Mouse (Mus musculus) ES-E14 (cell line): Measurements from ENCODE around the gene Sstr2.

Experiments used
- CHD2 ChIP-seq: IDR thresholded peaks from 2 replicates; pipeline ENCODE4 v1.6.1; 2014; ENCODE audit warnings: mild to moderate bottlenecking, low read depth, low read length, inconsistent platforms
- MAFK ChIP-seq: IDR thresholded peaks from 2 replicates; pipeline ENCODE4 v1.6.1; 2014; ENCODE audit warnings: mild to moderate bottlenecking, low read depth, low read length, inconsistent platforms; ENCODE audit not compliant: insufficient read depth
- ZC3H11A ChIP-seq: IDR thresholded peaks from 2 replicates; pipeline ENCODE4 v1.6.1; 2012; ENCODE audit warnings: low read depth, mild to moderate bottlenecking, inconsistent platforms, low read length, borderline replicate concordance
- ZNF384 ChIP-seq: IDR thresholded peaks from 2 replicates; pipeline ENCODE4 v1.6.1; 2012; ENCODE audit warnings: low read depth, low read length, inconsistent platforms

DNA sequence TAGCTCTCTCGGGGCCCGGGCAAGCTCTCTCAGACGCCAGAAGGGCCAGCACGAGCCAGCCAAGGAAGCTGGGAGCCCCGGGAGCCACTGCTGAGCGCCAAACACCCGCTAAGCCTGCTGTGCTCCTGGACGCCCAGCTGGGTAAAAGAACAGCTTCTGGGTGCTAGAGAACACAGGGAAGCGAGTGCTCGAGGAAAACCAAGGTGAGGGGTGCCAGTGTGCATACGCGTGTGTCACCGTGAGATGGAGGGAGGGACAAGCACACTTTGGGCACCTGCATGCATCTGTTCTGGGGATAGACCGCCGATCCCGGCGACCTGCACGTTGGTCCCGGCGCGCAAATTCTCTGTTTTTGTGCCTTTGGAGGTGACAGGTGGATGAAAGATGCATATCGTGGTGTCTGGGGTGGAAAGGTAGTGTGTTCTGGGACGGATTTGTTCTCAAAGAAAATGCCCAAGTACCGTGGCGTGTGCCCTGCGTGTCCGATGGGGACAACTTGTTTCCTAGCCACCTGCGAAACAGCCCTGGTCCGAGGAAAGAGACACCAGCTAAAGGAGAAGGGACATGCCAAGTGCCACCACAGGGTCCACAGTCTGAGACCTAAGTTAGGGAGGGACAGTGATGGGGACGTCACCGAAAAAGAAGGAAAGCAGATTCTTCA, 408 bp downstream of the Sstr2 start:
- TF ChIP-seq ZNF384 (no peak), MAFK (no peak), ZC3H11A (no peak), CHD2 (no peak)
